Mouse (Mus musculus) heart, postnatal 25 days (tissue): Measurements from ENCODE around the gene Rbfox2. TPM values are rescaled to one million over a fixed set of nuclear protein-coding genes. Genes with fewer than 3 reads are reported as not detected.
"Not testable (repeated sequence)": the region's sequence is repeated elsewhere in the genome, so short reads cannot be mapped to it uniquely, and the experiment has no call there.

ENCODE experiments used
- DNase-seq: peaks from one replicate; pipeline ENCODE4 v3.0.0; 2022; ENCODE audit warnings: low spot score
- intact Hi-C: fragments of 180-260 bp; cut with DNase I; formaldehyde crosslinking; loops from one replicate; pipeline ENCODE4 v1.15.1; 2025
- total RNA-seq, 2 experiments: library from RNA; stranded (reverse); gene quantifications; 2 replicates each; pipeline ENCODE4 v1.2.3; 2021

Rbfox2 gene
- total RNA-seq, 2 experiments from 2014 or later, result 111 to 117 TPM

- intact Hi-C loops, result loop anchor here (5.0 kb wide), 1 partner anchor 78 kb away; no protein-coding TSS in a partner anchor
- not testable (repeated sequence) for DNase-seq
These were observed 28.4 kb upstream of the Rbfox2 start for GRCm38 (mm10) chr15:77335185-77335584.

DNA sequence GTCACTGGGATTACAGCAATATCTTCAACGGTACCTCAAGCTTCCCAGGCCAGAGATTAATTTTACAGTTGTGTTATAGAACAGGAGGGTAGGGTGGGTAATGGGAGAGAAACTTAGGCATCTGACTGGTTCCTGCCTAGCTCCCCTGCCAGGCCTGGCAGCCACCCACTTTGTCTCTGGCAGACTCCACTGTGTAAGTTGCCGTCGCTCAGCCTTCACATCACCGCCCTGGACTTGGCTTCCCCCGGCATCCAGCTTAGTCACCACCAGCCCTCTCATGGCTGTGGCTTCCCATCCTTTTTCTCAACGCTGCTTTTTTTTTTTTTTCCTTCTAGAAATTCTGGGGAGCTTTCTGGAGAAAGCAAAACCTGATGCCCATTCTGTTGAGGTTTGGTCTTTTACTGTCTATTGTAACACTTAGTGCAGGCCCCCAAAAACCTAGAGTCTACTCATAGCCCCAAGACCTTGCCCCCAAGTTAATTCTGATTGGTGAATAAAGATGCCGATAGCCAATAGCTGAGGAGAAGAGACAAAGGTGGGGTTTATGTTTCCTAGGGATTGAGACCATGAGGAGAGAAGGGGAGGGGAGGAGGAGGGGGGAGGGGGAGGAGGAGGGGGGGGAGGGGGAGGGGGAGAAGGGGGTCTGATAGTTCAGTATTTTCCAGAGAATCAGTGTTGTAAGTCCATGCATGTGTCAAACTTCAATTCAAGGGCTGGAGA lies 25.6 kb upstream of the Rbfox2 start:
- intact Hi-C loops, result loop anchor here (5.0 kb wide), 1 partner anchor 35 kb away; no protein-coding TSS in a partner anchor
- DNase-seq, result peak; percentile 40

- intact Hi-C loops, result loop anchor here (5.0 kb wide), 1 partner anchor 34 kb away; no protein-coding TSS in a partner anchor
- no peak for DNase-seq
These were observed 24.6 kb upstream of the Rbfox2 start for GRCm38 (mm10) chr15:77331444-77331843.

- DNase-seq, result no peak
- intact Hi-C loops, result loop anchor here (5.0 kb wide), 1 partner anchor 32 kb away; no protein-coding TSS in a partner anchor
These were observed 22.9 kb upstream of the Rbfox2 start for GRCm38 (mm10) chr15:77329681-77330180.

- DNase-seq, result no peak
These were observed 19.6 kb upstream of the Rbfox2 start for GRCm38 (mm10) chr15:77326361-77326760.

DNA sequence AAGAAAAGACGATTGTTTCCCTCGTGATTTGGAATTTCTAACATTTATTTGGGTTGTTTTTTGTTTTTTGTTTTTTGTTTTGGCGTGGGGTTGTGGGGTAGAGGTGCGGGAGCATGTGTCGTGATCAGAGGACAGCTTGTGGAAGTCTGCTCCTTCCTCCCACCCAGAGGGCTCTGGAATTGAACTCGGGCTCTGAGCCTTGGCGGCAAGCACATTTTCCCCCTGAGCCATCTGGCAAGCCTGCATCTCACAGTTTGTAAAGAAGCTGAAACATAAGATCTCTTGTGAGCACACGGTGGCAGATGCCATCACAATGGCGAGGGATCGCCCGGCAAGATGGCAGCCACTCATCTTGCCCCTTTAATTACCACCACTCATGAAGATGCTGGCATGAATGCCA lies 17.6 kb upstream of the Rbfox2 start:
- intact Hi-C loops, result no loop called here
- no peak for DNase-seq

More at GRCm38 (mm10) chr15:77326361-77326760, 19.6 kb upstream of the Rbfox2 start:
- intact Hi-C loops, result no loop called here

- intact Hi-C loops, result no loop called here
- no peak for DNase-seq
These were observed 16.4 kb upstream of the Rbfox2 start for GRCm38 (mm10) chr15:77323226-77323625.

GRCm38 (mm10) chr15:77313701-77314100 lies 6.9 kb upstream of the Rbfox2 start:
- intact Hi-C loops, result no loop called here
- no peak for DNase-seq

- intact Hi-C loops, result no loop called here
These were observed 6.0 kb upstream of the Rbfox2 start for GRCm38 (mm10) chr15:77312796-77313195.

DNA sequence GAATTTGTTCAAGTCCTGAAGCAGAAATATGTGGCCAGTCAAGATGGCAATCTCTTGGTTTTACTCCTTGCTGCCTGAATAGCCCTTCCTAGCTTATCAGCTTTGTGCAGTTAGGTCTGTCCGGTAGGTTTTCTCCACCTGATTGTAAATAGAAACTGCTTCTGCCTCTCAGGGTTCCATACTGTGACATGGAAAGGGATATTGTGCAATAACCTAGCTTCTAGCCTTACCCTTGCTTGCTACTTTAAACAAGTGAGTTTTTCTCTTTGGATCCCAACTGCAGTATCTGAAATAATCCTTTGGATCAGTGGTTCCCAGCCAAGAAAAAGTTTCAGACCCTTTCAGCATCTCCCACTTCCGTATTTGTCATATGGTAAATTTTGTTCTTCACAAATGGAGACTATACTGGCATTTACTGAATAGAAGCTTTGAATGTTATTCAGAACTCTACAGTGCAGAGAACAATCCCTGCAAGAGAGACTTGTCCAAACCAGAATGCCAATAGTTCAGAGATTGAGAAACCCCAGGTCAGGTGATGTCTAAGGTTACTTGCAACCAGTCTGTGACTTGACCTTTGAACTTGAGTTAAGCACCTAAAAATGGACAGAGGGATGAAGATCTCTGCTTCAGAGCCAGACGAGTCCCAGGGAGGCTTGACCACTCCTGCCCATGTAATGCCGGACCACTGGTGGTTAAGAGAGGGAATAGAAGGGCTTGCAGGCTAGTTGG lies 1.1 kb upstream of the Rbfox2 start:
- intact Hi-C loops, result loop anchor here (2.0 kb wide), 1 partner anchor 29 kb away; no protein-coding TSS in a partner anchor
- no peak for DNase-seq

More at GRCm38 (mm10) chr15:77312796-77313195, 6.0 kb upstream of the Rbfox2 start:
- no peak for DNase-seq

DNA sequence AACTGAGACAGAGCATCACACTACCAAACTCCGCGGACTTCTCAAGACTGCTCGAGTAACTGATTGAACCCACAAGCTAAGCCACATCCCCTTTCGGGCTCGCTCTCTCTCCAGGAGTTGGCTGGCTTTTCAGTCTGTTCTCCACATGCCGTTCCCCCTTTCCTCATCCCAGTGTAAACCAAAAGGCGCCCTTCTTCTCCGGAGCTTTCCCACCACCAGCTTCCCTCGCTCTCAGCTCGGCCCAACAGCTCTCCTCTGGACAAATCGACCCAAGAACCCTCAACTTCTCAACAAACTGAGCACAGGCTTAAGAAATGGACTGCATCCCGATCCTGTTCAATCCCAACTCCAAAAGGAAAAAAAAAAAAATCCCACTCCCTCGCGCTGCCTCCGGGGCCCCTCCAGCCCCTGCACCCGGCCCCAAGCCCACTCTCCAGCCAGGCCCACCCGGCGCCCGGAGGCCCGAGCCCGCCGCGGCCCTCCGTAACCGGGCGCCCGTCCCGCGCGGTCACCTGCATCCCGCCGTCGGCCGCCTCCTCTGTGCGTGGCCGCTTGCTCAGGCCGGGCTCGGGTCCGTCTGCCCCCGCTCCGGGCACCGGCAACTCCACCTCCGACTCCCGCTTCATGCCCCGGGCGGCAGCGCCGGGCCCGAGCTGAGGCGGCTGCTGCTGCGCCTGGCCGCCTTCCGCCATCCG lies 805 bp downstream of the Rbfox2 start:
- DNase-seq, result peak; percentile 11
- intact Hi-C loops, result loop anchor here (2.0 kb wide), 1 partner anchor 31 kb away; no protein-coding TSS in a partner anchor

GRCm38 (mm10) chr15:77304960-77305359 lies 1.8 kb downstream of the Rbfox2 start:
- intact Hi-C loops, result no loop called here
- no peak for DNase-seq

DNA sequence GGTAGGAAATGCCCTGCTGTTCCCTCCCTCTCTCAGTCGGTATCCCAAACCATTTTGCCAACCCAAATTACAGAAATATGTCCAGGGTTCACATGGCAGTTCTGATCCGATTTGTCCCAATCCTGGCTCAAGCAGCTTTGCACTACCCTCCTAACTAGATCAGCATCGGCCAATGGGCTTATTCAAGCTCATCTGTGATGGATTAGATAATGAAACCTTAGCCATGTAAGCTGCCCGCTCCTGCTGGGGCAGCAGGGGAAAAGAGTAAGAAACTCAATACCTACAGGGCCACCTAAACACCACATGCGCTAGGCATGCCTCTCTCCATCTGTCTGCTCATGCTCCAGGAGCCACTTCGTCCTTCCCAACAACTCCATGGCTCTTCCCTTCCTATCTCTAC lies 5.7 kb downstream of the Rbfox2 start:
- intact Hi-C loops, result no loop called here

GRCm38 (mm10) chr15:77298564-77298963 lies 8.2 kb downstream of the Rbfox2 start:
- no peak for DNase-seq

More for the DNA sequence above, 5.7 kb downstream of the Rbfox2 start:
- no peak for DNase-seq

GRCm38 (mm10) chr15:77296635-77297034 lies 10.2 kb downstream of the Rbfox2 start:
- DNase-seq, result no peak

More at GRCm38 (mm10) chr15:77298564-77298963, 8.2 kb downstream of the Rbfox2 start:
- intact Hi-C loops, result loop anchor here (5.0 kb wide), 1 partner anchor 34 kb away; no protein-coding TSS in a partner anchor

DNA sequence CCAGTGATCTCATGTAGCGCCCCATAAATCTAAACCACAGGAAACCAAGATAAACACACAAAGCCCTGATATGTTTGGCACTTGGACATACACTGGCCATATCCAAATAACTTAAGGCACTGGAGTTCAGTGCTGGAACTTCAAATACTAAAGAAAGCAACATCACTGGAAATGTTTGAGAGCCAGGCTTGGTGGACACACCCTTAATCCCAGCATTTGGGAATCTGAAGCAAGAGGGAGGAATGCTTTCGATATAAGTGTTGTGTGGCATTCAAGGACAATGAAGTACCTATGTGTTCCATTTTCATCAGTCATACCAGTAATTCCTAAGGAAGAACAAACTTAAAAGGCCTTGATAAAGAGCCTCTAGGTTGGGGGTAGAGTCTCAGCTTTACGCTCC lies 13.3 kb downstream of the Rbfox2 start:
- intact Hi-C loops, result no loop called here
- no peak for DNase-seq

More at GRCm38 (mm10) chr15:77296635-77297034, 10.2 kb downstream of the Rbfox2 start:
- intact Hi-C loops, result loop anchor here (5.0 kb wide), 1 partner anchor 36 kb away; no protein-coding TSS in a partner anchor

DNA sequence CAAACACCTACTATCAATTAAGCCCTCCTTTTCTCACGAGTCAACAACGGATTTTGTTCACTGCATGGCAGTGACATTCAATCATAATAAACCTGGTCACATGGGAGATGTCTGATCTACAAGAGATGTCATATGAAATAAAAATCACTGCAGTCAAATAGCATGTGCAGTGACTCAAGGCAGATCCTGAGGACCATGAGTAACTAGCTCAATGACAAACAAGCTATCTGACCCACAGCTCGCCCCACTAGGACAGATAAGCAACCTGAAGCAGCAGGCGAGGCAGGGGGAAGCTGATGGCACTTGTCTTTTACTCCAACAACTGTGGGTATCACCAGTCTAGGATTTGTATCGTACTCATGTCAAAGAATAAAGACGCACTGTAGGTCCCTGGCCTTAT lies 14.4 kb downstream of the Rbfox2 start:
- DNase-seq, result no peak
- intact Hi-C loops, result no loop called here

GRCm38 (mm10) chr15:77291471-77291870 lies 15.3 kb downstream of the Rbfox2 start:
- no peak for DNase-seq
- intact Hi-C loops, result no loop called here

- DNase-seq, result no peak
- intact Hi-C loops, result no loop called here
These were observed 16.5 kb downstream of the Rbfox2 start for GRCm38 (mm10) chr15:77290352-77290751.

GRCm38 (mm10) chr15:77280130-77280529 lies 26.7 kb downstream of the Rbfox2 start:
- intact Hi-C loops, result no loop called here
- no peak for DNase-seq
